Mouse (Mus musculus): Measurements from ENCODE around the gene Creb3l2.
A peak's percentile ranks its signal among the peaks of the same experiment; 100 is the strongest.
"Not testable (repeated sequence)": the region's sequence is repeated elsewhere in the genome, so short reads cannot be mapped to it uniquely, and the experiment has no call there.

Gene Creb3l2

DNA sequence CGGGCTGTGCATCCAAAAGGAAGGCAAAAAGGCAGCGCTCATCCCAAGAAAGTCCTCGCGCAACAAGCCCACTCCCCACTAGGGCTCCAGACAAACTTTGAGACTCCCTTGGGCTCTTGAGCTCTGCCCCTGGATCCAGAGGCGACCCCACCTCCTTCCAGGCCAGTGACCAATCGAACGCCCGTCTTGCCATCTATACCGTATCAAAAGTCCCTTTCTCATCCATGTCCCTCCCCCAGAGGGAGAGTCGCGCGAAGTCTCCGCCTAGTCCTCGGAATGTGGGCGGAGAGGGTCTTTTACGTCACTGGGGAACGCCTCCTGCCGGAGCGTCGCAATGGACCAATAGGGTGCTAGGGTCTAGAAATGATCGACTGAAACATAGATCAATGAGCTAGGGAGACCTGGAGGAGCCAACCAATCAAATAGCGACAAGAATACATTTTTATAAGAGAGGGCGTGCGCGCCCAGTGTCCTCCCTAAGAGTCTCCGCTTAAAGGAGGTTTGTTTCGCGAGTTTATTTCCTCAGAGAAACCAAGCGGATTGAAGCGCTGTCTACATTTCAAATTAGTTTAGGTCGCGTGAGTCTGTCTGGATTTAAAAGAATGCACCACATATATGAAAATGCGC is at the start of gene Creb3l2:
Gene Creb3l2, minus strand, starts transcription at position 106 of the 627 bp plus-strand sequence.
- DNase-seq: peak; percentile 99

DNA sequence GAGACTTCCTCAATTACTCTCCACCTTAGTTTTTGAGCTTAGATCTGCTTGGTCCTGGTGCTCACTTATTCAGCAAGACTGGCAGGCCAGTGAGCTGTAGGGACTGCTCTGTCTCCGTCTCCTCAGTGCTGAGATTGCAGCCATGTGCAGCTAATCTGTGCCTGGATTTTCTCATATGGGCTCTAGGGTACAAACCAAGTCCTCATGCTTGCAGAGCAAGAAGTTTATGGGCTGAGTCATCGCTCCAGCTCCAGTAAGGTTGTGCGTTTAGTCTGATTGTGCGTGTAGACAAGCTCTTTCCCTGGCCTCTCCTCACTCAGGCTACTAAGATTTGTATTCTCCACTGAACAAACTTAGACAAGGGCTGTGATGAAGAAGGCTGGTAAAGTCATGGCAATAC is 44.6 kb upstream of the Creb3l2 start:
- no peak for DNase-seq

DNA sequence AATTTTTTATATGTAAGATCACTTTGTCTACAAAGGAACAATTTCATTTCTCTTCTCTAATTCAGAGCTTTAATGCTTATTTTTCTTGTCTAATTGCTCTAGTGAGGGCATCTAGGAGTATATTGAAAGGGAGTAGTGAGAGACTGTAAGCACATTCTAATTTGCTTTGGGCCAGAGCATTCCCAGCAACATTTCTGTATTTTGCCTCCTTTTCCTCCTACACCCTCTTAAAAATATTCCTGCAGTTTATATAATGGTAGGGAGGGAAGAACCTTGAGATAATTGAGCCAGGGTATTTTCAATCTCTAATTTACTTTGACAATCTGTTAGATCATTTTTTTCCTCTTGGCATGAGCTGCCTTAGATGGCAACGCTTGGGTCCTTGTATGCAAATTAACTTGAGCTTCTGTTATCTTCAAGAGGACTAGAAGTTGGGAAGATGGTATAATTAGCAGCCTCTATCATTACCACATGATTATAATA is 42.7 kb upstream of the Creb3l2 start:
- DNase-seq: no peak

DNA sequence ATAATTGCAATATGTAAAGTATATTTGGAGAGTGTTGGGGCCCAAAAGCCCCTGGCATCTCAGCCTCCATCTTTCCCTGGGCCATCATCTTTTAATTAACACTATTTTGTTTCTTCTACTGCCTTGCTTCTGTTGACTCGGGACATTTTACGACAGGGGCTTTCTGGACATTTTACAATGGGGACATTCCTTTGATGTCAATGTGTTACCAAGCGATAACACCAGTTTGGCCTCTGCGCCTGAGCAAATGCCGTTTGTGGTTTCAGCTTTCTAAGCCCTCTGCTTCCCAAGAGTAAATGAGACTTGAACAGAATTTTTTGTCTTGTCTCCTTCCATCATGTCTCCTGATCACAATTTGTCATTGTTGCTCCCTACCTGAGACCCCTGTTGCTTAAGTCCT is 41.3 kb upstream of the Creb3l2 start:
- DNase-seq: no peak

DNA sequence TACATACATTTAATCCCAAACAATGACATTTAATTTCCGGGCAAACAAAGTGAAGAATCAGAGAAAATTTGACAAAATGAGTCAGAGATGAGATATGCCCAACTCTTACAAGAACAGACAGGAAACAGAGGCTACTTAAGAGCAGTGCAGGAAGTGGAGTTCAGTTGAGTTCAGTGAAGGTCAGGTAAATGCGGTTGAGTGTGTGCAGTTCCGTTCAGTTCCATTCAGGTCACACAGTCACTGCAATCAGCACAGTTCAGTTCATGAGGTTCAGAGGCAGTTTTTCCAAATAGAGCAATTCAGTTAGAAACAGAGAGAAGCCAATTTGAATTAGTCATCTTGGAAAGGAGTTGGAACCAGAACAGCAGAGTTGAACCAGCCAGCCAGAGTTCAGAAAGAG is 39.2 kb upstream of the Creb3l2 start:
- no peak for DNase-seq

DNA sequence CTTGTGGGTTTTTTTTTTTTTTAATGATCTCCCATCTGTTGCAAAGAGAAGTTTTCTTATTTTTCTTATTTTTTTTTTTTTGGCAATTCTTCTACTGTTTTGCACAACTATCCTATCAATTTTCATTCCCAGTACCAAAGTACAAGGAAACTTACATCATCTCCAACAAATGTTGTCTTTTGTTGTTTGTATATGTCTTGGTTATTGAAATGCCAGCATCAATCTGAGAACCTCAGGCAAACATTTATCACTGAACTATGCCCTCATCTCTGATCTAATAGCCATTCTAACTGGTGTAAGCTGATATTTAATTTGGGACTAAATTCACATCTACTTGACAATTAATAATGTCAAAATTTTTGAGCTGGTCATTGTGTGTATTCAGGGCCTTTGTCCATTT is 38.1 kb upstream of the Creb3l2 start:
- no peak for DNase-seq

DNA sequence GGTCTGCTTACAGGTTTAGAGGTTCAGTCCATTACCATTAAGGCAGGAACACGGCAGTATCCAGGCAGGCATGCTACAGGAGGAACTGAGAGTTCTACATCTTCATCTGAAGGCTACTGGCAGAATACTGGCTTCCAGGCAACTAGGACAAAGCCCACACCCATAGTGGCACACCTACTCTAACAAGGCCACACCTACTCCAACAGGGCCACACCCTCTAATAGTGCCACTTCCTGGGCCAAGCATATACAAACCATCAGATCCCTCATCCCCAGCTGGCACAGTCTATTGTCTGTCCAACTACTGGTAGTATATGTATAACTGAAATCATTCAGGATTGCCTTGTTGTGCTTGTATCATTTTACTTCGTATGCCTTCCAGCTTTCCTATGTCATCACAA is 36.5 kb upstream of the Creb3l2 start:
- DNase-seq: no peak

DNA sequence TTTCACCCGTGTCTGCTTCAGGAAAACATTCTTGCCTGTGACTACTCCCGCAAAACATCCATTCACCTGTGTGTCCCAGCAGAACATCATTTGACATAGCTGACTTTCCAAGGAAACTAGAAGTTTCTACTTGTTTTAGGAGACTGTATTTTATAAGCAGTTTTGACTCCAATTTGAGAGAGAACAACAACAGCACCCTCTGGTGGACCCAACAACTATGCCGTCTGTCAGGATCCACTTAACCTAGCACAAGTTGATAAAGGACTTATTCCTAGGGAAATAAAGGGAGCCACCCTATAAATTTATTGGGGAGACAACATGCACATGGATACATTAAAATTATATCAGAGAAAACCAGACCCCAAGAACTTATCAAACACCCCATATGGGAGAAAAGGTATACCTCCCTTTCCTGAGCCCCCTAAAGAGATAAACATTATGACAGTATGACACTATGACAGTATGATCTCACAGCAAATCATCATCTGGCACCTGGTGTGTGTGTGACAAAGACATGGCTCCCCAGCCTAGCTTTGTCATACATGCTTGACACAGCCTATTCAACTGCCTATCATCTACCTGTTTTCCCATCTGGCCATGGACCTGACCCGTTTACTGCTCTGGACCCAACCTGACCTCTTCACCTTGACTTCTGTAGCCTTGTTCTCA is 31.9 kb upstream of the Creb3l2 start:
- DNase-seq: no peak

DNA sequence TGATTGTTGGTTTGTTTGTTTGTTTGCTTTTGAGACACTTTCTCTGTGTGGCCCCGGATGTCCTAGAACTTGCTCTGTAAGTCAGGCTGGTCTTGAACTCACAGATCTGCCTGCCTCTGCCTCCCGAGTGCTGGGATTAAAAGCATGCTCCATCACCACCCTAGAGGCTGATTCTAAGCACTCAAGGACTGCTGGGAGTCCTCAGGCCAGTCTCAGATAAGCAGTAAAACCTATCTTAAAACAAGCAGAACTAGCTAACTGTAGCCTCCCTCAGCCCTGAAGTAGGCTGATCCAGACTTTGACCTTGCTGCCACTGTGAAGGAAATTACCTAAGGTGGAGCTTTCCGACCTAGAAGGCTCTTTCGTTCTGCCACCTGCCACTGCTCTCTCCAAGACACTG is 28.3 kb upstream of the Creb3l2 start:
- no peak for DNase-seq

DNA sequence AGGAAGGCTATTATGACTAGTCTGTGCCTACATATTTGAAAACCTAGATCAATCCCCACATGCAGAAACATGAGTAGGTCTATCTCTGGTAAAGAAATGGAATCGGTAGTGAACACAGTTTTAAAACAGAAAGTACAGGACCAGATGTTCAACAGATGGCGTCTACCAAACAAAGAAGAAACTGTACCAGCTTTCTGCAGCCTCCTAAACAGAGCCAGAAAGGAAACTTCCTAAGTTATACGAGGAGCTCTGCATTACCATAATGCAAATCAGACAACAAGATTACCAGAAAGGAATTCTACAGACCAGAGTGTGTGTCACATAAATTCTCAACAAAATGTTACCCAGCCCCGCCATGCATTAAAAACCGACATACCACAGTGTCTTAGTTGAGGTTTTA is 23.9 kb upstream of the Creb3l2 start:
- DNase-seq: no peak

DNA sequence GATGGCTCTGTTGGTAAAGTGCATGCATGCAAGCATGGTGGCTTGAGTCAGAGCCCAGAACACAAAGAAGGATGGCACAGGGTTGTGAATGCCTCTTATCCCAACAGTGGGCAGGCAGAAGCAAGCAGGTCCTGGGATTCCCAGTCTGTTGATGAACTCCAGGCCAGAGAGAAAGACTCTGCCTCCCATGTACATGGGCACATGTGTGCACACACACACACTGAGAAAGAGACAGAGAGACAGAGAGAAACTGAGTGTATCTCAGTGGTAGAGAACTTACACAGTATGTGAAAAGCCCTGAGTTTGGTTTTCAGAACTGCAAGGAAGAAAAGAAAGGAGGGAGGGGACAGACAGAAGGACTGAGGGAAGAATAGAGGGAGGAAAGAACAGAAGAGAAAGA is 23.4 kb upstream of the Creb3l2 start:
- no peak for DNase-seq

DNA sequence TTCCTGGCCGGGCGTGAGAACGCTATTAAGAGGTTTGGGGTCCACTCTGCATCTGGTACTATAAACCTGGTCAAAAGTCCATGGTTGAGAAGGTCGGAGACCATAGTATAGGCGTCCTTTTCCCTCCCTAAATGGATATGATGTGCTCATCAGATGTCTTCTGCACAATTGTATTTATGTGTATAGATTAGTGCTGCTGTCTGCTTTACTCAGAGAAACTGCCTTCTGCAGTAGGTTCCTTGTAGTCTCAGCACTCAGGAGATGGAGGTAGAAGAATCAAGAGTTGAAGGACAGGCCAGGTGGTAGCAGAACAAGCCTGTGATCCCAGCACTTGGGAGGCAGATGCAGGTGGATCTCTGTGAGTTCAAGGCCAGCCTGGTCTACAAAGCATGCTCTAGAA is 22.6 kb upstream of the Creb3l2 start:
- peak; percentile 21 for DNase-seq

DNA sequence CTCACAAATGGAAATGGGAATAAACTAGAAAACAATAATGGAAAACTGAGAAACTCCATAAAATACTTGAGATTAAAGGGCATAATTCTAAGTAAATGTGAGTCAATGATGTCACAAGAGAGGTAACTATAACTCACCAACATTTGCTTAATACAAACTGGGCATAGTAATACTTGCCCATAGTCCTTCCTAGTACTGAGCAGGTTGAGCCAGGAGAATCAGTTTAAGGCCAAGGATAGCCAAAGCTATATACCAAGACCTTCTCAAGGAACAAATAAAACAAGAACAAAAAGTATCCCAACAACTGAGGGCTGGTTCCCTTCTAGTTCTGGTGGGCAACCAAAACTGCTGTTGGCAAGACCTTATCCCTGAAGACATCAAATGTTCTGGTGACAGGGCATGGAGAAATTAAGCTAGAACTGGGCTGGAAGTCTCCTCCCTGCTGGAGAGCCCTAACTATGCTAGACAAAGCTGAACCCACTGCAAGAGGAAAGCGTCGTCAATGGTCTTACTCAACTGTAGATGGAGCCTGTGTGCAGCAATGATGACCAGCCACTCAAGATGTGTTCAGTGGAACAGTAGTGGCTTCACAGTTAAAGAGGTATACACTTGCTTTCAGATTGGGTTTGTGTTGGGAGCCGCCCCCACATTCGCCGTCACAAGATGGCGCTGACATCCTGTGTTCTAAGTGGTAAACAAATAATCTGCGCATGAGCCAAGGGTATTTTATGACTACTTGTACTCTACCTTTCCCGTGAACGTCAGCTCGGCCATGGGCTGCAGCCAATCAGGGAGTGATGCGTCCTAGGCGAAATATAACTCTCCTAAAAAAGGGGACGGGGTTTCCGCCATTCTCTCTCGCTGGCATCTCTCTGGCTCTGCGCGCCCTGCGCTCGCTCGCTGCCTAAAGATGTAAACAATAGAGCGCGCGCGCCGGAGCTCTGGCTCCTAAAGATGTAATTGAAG is 21.9 kb upstream of the Creb3l2 start:
- DNase-seq: peak; percentile 80

DNA sequence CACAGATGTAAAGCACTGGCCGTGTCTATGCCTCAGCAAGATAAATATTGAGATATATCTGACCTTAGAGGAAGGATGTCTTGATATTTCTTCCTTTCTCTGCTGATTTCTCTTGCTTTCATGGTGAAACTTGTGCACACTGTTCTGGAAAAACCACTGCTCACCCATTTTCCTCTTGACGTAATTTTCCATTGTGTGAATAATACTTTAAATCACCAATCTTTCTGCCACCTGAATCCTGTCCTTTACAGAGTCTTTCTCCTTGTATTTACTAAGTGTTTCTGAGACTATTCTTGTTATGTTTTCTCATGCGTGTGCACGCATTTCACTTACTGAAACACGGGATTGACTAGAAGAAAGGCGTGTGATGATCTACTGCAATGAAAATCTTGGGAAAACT is 18.7 kb upstream of the Creb3l2 start:
- DNase-seq: no peak

DNA sequence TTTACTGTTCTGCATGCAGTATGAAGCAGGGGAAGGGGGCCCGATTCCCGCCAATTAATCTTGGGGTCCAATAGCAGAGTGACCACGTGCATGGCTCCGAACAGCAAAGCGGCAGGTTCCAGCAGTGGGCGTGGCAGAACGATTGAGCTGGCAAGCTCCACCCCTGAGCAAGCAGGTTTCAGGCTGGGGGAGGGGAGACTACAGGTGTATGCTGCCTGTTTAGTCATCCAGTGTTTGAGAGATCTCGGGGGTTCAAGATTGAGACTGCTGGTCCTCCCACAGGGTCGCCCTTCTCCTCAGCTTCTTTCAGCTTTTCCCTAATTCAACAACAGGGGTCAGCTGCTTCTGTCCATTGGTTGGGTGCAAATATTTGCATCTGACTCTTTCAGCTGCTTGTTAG is 17.7 kb upstream of the Creb3l2 start:
- DNase-seq: not testable (repeated sequence)

DNA sequence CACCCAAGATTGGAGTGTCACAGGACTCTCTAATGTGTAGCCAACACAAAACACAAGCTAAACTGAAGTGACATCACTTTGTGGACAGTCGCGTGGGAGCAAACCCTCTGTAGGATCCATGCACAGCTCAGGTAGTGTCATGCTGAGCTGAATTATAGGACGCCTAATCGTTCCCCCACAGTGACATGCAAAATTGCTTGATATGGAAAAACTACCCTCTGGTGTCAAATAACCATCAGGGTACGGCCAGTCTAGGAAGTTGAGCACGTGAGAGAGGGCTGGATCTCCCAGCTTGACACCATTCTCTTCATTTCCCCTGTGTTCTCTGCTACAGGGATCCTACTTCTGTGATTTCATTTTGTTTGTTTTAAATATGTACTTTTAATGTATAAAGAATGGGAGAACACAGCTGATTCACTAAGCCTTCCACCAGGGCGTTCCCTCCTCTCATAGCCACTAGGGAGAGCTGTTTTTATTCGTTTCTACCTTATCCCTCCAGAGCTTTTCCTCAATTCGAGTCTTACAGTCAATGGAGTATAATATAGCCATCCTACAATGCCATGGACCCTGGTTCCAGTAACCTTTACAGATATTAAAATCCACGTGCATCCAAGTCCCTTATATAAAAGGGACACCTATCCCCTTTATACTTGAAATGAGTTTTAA is 16.2 kb upstream of the Creb3l2 start:
- no peak for DNase-seq

DNA sequence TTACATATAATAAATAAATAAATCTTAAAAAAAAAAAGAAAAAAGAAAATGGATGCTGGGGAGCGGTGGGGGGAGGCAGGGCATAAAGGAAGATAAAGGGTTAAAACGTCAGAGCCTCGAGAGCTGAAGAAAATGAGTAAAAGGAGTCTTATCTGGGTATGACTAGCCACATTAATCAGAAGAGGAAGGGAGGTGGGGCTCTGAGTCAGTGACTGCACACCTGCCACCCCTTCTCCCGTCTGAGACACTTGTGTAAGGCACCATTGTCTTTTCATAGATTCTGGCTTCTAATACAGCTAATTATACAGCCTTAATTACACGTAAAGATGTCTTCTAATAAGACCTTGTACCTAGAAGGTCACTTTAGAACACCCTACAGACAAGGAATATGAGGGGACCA is 13.6 kb upstream of the Creb3l2 start:
- DNase-seq: no peak

DNA sequence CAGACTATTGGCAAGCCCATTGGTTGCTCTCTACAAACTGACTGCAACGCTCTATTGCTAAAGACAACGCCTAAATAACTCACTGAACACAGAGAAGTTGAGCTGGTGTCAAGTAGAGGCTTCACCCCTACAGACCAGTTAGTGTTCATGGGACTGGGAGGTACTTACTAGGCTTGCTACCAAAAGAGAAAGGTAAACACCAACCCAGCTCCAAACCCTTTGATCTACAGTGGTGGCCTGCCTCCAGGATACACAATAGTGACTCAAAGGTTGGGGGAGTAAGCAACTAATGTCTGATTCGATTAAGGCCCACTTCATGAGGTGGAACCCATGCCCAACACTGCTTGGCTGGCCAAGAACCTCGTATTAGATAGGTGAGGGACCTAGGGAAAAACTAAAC is 11.1 kb upstream of the Creb3l2 start:
- DNase-seq: no peak

DNA sequence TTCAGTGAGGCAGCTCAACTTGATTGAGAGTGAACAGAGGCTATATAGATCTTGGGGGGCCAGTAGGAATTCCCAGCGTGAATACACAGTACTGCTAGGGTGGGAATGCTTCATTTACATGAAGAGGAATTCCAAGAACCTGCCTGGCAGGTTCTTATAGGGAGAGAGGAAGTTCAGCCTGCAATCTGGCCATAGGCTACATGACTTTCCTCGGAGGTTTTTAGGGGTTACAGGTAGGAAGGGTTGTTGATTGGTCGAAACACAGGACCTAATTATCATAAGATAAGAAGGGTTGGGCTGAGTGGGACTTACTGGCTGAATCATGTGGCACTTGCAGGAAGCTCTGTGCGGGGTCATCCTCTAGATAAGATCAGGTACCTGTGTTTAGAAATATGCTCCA is 9.7 kb upstream of the Creb3l2 start:
- DNase-seq: no peak

DNA sequence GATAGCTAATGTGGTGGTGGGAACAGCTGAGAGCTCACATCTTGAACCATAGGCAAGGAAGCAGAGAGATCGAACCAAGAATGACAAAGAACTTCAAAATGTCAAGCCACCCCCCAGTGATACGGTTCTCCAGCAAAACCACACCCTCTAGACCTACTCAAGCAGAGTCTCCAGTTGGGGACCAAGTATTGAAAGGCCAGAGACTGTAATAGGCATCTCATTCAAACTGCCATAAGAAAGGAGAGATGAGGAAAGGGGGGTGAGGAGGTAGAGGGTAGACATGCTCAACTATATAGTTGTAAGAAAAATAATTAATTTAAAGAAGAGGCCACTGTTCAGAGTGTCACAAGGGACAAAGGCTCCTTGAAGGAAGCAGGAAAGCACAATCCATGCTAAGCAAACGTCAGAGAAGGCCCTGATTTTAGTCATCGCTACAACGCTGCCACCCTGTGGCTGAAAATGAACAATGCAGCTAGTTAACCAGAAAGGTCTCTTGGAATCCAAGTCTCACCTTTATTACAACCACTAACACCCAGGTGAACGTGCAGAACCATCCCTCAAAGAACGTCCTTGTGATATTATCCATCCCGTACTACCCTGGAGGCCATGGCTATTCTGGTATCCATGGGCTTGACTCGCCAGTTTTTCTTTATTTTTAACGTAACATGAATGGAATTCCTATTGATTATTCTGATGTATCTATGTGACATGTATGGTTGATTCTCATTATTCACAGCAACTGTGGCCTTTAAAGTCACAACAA is 5.9 kb upstream of the Creb3l2 start:
- peak; percentile 74 for DNase-seq

DNA sequence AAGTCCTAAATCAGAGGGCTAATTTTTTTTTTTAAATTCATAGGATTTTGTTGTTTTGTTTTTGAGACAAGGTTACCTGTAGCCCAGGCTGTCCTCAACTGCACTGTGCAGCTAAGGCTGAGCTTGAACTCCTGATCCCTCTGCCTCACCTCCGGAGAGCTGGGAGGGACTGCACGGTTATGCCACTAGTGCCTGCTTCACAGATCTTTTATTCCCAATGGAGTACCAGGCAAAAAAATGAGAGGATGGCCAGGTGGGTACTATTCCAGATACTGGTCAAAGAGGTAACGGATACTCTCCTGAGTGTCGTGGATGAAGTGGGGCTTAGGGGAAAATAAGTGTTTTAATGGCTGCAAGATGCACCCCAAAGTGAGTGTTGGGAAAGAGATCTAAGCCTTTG is 835 bp upstream of the Creb3l2 start:
- peak; percentile 38 for DNase-seq

DNA sequence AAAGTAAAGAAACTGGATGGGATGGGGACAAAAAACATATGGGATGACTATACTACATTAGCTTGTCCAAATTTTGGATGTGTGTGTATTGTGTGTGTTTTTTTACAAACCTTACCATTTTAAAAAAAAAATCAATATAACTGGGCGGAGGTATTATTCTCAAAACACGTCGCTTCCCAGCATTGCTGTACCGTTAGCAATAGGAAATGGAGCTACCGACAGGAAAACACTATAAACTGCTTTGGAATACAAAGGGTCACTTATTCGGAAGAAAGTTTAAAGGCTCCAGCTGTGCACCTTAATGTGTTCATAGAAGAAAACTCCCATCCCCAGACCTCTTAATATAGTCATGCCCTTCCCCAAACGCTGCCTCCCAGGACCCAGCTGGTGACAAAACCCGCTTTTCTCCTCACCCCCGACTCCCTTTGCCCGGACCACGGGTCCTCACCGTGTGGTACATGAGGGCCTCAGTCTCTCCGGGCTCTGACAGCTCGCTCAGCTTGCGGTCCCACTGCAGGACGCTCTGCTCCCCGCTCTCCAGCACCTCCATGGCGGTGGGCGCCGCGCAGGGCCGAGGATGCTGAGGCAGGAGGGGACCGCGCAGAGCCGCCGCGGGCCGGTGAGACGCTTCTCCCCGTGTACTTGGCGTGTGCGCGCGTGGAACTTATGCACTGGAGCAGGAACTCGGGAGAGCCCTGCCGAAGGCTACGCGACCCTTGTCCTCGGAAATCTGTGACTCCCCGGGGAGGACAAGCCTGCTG is 515 bp downstream of the Creb3l2 start:
- peak; percentile 47 for DNase-seq

Data from cerebellum, adult 9-10 months (tissue).